Mouse (Mus musculus): Measurements from ENCODE around the gene Cemip.

Cemip gene

DNA sequence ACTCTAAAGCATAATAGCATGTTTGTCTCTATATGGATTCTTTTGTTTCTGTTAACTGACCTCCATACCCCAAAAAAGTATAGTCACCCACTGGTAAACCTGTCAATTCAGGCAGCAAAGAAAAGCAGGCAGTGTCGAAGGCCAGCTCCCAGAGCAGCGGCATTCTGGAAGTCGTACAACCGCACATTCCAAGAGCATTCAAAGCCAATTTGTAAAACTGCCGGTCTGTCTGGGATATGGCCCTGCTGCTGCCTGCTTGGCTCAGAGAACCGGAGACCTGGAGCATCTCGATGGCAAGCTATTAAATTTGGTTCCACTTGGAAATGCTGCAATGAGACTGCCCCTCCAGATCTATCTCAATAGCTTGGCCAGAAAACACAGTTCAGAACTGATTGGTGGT lies 113.8 kb downstream of the Cemip start:
- no peak for DNase-seq (ENCODE audit: low read depth, low spot score)

DNA sequence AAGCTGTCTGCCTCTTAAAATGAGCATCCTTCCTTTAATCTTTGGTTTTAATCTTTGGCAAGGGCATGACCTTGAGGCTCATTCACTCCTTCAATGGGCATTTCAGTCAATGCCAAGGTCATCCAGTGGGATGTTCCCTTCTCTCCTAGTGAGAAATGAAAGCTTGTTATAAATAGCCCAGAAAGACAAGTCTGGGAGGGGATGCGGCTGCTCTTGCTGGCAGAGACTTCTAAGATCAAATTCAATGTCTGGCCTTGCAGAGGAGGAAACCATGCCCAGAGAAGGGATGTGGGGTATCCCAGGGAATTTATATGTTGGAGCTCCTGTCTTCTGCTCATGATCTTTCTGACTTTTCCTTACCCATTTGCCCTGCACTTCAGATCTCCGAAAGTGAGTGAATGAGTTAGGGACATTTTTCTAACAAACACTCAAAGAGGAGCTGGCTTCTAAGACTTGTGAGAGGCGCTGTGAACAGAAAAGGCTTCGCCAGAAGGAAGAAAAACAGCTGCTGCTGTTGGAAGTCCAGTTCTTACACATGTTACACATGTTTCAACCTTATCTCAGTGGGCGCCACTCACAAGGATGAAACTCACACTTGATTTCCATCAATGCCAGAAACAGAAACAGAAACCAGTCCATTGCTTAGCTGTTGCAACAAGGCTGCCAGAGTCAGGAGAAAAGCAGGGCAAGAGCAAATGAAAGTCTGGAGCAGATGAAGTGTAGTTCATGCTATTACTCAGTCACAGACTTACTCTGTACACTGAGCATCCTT lies 120.1 kb downstream of the Cemip start:
- no peak for DNase-seq (ENCODE audit: low read depth, low spot score)

DNA sequence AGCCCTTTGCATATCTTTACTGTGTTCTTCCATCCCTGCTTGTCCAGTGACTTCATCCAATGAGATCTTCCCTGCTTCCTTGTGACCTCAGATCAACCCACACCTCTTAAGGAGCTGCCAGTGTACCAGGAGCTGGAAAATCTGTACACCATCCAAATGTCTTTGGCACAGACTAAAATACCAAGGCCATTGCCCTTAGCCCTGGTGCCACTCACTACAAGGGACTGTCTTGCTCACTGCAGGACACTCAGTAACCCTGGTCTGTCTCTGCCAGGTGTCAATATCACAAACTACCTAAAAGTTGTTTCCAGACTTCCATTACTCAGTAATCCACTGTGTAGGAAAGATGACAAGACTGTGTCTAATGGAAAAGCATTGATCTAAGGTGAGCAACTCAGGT lies 121.1 kb downstream of the Cemip start:
- DNase-seq (ENCODE audit: low read depth, low spot score), result no peak

DNA sequence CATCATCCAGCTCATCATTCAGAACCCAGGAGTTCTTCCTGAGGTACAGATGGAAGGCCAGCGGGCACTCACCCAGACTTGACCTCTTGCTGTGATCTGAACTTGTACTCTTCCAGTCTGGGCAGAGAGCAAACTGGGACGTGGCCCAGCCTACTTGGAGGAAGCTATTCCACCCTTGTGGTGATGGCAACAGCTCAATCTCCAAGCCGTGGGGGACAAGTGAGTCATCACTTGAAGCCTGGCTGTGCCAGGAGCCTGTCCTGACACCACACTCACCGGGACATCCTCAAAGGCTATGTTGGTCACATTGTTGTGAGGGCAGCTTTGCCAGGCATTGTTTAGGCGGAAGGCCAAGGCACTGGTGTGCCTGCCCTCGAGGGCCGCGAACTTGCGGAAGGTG lies 133.8 kb downstream of the Cemip start:
- DNase-seq (ENCODE audit: low read depth, low spot score), result no peak

DNA sequence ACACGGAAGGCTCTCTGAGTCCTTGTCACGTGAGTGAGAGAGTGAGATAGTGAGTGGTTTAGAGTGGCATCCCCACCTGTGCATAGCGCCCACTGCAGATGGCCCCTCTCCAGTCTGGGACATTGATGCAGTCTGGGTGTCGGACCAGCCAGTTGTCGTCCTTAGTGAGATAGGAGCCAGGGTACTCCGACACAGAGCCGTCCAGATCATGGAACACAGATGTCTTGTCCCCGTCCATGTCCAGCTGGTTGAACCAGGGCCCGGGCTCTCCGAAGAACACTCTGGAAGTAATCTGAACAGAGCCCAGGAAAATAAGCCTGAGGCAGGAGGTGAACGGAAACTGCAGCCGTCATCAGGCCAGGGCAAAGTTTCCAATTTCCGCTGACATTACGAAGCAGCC lies 135.0 kb downstream of the Cemip start:
- DNase-seq (ENCODE audit: low read depth, low spot score), result no peak

DNA sequence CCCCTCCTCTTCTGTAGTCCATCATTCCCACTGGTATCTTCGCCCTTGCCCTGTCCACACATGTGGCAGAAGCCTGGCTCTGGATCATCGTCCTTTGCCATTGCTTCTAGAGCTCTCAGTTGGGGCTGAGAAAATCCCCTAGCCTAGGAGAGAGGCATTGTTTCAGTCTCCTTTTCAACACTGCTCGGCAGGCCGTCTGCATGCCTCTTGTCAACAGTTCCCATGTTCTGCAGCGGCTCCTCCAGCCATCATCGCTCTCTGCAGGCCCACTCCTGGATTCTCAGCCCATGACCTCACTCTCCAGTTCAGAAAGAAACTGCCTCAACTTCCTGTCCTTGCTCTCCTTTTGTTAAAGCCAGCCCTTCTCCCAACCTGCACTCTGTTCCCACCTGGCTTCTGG lies 136.6 kb downstream of the Cemip start:
- DNase-seq (ENCODE audit: low read depth, low spot score), result no peak

DNA sequence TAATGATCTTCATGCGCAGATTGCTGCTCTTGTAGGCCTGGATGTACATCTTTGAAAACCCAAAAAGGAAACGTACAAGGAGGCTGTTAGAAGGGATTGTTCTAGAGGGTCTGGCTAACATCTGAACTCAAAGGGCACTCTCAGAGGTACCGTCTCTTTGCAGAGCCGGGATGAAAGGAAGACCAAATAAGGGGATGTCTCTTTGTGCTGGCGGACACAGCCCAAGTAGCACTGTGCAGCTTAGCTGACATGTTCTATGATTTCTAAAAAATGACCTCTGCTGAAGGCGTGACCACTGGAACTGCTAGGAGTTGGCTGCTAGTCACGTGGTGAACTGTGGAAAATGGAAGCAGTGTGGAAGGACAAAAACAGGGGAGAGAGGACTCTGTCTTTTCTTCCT lies 137.6 kb downstream of the Cemip start:
- no peak for DNase-seq (ENCODE audit: low read depth, low spot score)

DNA sequence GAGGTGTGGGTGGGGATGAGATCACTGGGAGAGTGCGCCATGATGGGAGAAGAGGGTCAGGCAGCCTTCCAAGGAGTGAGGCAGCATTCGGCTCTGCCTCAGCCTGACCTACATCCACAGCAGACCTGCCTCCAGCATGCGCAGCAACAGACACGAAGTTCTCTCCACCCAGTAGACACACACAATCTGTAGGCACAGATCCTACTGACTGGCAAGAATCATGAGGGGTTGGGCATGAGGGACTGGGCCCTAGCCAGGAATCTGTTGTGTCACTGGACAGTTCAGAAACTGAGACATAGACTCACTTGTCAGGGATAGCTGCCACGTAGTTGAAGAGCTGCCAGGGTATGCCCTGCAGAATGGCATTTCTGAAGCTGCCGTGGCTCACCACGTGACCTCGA lies 144.6 kb downstream of the Cemip start:
- no peak for DNase-seq (ENCODE audit: low read depth, low spot score)

DNA sequence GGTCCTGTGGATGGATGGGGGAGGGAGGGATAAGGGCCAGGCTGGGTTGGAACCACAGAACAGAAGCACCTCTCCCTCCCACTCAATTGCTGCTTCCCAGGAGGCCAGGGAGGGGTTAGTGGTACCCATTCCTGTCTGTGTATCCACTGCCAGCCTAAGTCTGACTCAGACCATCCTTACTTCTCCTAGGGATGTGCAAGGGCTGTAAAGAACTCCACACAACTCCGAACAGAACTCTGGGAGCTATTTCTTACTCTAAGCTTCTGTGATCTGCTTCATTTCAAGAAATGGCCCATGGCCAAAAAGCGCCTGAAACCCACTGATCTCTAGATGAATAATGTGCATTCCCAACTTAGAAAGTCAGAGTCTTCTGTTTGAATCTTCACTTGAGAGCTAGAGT lies 146.2 kb downstream of the Cemip start:
- no peak for DNase-seq (ENCODE audit: low read depth, low spot score)

DNA sequence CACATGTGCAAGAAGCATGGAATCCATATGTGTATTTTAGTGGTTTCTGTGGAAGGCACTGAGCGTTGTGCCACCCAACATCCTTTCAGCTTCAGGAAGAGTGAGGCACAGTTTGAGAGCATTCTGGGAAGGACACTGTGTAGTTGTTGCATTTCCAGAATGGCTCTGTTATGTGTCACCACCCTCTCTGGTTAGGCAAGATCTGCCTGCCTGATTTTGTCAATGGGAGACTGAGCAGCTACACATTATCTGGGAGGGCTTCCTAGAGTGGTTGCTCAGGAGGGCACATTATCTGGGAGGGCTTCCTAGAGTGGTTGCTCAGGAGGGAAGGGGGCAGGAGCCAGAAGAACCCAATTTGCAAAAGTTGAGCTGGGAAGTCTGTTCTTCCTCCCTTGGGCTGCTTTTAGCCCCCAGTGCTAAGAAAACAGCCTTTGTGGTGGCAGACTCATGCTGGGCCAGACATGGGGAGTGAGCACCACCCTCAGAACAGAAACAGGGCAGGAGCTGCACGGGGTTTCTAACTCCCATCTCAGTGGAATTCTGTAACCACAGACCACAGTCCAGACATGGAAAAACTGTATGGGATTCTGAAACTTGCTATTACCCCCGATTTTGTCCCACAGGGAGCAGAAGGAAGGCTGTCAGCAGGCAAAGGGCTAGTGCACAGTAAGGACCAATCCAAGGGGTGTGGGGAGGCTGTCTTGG lies 147.1 kb downstream of the Cemip start:
- DNase-seq (ENCODE audit: low read depth, low spot score), result no peak

DNA sequence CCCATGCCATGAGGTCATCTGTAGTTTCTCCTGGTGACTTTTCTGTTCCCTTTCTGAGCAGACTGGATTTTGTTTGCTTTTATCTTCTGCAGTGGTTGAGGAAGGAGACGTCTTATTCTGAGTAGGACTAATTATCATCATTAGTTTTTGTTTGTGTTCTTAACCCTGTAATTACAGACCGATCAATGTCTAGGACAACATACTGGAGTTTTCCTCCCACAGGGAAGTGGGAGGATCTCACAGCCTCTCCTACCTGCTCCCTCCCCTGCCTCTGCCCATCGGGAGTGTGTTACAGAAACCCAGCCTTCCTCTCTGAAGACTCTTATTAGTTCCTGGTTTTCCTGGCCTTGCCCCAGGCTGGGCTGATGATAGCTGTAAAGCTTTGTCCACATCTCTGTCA lies 164.7 kb downstream of the Cemip start:
- no peak for DNase-seq (ENCODE audit: low read depth, low spot score)

DNA sequence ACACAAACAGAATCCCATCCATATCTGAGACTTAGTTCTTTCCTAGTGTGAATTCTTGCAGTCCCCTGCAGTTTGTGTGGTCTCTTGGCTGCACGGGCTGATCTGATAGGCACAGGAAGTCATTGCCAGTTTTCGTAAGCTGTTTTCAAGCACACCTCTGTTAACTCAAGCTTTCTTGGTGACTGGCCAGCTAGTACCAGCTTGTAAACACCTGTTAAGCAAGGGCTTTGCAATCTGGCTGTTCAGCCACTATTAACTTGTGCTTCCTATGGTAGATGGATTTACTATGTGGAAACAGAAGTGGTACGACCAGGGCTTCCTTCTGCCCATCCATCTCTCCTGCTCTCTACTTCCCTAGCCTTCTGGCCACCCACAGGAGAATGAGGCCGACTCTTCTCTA lies 166.1 kb downstream of the Cemip start:
- no peak for DNase-seq (ENCODE audit: low read depth, low spot score)

DNA sequence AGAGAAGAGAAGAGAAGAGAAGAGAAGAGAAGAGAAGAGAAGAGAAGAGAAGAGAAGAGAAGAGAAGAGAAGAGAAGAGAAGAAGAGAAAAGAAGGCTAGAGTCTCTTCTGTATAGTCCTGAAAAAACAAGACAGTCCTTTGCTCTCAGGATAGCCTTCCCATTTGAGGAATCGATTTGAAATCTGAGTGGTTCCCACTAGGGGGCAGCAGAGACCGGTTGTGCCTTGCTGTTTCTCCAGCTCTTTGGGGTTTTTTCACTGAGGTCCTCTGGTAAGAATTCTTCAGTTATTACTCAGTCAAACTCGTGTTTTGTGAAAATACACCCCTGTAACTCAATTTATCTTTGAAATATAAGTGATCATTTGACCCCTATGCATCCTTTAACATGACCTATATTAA lies 171.7 kb downstream of the Cemip start:
- DNase-seq (ENCODE audit: low read depth, low spot score), result peak; percentile 80

DNA sequence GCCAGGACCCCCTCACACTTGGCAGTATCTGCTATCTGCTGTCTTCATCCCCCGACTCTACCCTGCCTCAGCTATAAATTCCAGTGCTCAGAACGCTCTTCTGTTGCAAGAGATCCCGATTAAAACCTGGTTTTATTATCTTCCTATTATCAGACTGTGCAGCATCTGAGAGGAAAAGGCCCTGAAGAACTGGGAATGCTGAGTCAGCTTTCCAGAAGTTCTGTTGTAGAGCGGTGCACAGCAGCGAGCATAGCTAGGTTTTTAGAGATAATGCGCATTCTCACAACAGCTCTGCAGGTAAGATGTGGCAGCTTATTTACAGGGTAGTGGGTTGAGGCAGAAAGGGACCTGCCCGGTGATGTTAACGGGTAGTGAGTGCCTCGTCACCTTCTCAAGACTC lies 172.3 kb downstream of the Cemip start:
- DNase-seq (ENCODE audit: low read depth, low spot score), result no peak

DNA sequence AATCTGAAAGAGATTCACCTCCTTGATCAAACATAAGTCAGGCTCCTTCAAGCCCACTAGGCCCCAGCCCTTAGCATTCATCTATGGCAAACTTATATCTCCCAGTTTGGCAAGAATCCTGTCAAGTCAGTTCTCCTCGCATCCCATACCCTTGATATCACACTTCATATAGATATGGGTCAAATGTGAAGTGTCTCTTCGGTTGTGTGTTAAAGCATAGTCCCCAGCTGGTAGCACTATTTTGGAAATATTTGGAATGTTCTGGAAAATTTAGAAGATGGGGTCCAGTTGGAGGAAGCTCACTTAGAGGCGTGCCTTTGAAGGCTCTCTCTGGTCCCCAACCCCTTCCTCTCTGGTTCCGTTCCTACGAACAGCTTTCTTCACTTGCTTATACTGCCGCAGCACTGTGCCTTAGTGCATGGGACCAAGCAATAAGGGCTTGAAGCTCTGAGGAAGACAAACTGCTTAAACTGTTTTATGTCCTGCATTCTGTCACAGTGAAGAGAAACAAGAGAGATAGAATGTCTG lies 172.8 kb downstream of the Cemip start:
- DNase-seq (ENCODE audit: low read depth, low spot score), result no peak

DNA sequence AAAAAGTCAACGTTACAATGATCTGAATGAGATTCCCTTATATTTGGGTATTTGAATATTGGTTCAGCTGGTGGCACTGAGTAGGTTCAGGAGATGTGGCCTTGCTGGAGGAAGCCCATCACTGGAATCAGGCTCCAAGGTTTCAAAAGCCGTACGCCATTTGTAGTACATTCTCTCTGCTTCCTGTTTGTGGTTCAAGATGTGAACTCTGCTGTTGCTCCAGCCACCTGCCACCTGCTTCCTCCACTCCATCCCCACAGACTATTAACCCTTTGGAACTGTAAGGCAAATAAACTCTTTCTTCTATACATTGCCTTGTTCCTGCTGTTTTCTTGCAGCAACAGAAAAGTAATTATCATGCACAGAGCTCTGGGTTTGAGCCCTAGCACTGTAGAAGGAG lies 174.4 kb downstream of the Cemip start:
- DNase-seq (ENCODE audit: low read depth, low spot score), result no peak

DNA sequence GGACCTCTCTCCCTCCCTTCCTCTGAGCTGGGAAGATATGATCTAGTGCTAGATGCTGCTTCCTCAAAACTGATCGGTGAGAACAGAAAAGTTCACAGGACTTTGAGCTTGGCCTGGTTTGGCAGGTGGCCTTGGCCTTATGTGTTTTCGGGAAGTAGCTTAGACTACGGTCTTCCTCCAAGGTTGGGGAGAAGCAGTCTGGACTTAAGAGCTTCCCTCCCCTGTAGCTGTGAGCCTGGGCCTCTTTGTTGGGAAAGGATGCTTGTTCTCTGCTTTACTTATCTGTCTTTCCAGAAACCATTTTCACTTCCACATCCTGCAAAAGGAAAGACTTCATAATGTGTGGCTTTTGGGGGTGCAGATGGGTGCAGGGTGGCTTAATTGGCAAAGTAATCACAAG lies 181.5 kb downstream of the Cemip start:
- no peak for DNase-seq (ENCODE audit: low read depth, low spot score)

DNA sequence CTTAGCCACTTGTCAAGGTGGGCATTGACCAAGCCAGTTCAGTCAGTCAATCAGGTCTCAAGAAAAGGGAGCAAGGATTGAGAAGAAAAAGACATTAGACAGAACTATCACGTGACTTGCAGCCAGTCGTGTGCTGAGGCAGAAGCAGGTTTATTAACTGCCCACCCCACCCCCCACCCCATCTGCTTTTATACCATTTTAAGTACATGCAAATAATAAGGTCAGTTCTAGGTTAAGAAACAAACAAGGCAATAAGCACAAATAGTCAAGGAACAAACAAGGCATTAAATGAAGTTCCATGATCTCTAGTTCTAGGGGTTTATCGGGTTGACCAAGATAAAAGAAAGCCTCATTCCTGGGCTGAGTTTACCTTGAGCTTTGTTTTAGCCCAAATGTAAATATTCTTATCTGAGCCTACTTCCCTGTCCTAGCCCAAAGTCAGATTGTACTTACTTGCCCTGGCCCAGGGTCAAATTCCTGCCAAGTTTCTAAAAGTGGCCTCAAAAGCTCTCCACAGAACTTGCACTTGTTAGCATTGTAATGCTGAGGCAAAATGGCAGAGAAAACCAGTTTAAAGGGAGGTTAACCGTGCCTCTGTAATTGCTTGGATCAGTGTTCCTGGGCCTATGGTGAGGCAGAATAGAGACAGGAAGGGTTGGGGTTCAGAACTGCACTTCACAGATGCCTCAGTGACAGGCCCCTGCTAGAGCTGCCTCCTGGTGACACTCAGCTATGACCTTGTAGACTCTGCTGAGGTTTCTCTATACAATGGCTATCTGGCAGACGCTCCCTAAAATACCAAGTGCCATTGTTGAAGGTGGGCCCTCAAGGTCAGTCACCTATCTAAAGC lies 183.8 kb downstream of the Cemip start:
- DNase-seq (ENCODE audit: low read depth, low spot score), result no peak

DNA sequence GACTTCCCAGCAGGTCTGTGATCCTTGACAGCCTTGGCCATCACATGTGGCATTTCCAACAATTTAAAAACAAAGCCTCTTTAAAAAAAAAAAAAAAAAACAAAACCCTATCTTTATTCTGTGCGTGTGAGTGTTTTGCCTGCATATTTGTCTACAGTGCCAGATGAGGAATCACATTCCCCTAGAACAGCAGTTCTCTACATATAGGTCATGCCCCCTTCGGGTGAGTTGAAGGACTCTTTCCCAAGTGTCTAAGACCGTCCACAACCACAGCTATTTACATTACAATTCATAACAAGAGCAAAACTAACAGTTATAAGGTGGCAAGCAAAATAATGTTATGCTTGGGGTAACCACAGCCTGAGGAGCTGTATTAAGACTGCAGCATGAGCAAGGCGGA lies 184.9 kb downstream of the Cemip start:
- no peak for DNase-seq (ENCODE audit: low read depth, low spot score)

DNA sequence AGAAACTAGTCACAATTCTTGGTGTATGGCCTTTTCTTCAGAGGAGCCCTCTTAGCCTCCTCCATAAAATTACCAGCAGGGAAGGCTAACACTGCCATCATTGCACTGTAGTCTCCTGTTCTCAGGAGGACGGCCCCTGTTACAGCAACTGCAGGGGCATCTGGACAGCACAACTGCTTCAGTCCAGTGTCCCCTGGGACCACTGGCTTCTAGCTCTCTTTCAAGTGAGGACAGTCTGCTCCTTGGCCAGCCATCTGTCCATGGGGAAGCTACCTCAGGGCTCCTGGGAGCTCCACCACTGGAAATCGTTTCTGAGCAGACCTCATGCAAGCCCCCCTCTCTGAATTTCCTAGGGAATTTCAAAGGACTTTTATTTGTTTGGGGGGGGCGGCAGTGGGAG lies 185.8 kb downstream of the Cemip start:
- DNase-seq (ENCODE audit: low read depth, low spot score), result no peak

DNA sequence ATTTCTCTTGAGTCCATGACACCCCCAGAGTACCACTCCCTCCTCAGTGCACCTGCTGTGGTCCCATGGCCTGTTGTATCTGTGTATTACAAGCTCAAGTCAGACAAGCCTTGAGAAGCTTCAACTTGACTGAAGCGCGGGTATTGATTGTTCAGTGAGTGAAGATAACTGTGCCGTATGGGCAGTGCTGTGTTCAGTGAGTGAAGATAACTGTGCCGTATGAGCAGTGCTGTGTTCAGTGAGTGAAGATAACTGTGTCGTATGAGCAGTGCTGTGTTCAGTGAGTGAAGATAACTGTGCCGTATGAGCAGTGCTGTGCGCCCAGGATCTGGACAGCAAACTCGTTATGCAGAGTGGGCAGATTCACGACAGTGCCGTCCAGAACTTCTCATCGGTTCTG lies 188.0 kb downstream of the Cemip start:
- no peak for DNase-seq (ENCODE audit: low read depth, low spot score)

DNA sequence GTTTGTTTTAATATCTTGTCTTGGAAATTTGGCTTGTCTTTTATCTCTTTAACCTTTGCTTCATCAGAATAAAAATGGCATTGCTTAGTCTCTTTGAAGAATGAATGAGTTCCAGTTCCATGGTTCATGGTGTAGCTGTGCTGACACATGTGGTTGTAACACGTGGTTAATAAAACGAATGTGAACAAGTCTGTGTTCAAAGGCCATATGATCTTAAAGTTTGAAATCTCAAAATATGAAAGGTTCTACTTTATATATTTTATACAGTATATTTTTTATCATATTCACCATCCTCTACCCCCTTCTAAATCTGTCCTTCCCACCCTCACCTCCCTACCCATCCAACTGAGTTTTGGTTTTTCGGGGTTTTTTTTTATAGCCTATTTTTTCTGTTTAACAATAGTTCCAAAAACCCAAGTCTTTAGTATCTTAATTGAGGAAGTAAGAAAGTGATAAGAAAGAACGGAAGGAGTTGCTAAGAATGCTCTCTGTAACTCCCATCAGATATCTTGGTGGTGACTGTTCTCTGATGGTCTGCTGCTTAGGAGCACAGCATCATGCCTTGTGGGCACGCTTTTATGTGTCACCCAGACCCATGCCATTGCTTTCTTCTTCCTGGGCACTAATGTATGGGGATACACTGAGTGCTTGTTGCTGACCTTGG lies 190.1 kb downstream of the Cemip start:
- no peak for DNase-seq (ENCODE audit: low read depth, low spot score)
